Mouse (Mus musculus) liver, adult 2 months (tissue): ENCODE data around the gene Chd3. TPM values are rescaled to one million over a fixed set of nuclear protein-coding genes. Genes with fewer than 3 reads are reported as not detected.

Experiments used
- DNase-seq: peaks from one replicate; pipeline ENCODE4 v3.0.0-alpha.2; 2011; ENCODE audit warnings: low read depth, low spot score; ENCODE audit errors: extremely low read depth
- H3K27ac ChIP-seq: fragments of 200-500 bp; replicated peaks from 2 replicates; pipeline ENCODE4 v1.5.1; 2012; ENCODE audit warnings: low read depth, mild to moderate bottlenecking, control low read depth, inconsistent platforms, low read length; ENCODE audit not compliant: insufficient read depth
- H3K27me3 ChIP-seq: fragments of 200-500 bp; 2 replicates; pipeline ENCODE4 v1.6.1; 2012; ENCODE audit warnings: mild to moderate bottlenecking, moderate library complexity, low read length, inconsistent platforms; ENCODE audit not compliant: control insufficient read depth, insufficient read depth
- H3K36me3 ChIP-seq: fragments of 200-500 bp; 2 replicates; pipeline ENCODE4 v1.6.1; 2012; ENCODE audit warnings: low read length, inconsistent platforms; ENCODE audit not compliant: control insufficient read depth, insufficient read depth
- H3K4me1 ChIP-seq: fragments of 200-500 bp; 2 replicates; pipeline ENCODE4 v1.6.1; 2011; ENCODE audit warnings: low read length; ENCODE audit not compliant: control insufficient read depth, insufficient read depth
- H3K4me3 ChIP-seq: fragments of 200-500 bp; 2 replicates; pipeline ENCODE4 v1.5.1; 2011; ENCODE audit warnings: low read depth, mild to moderate bottlenecking, control low read depth, low read length, moderate library complexity; ENCODE audit not compliant: insufficient read depth
- H3K79me2 ChIP-seq: fragments of 200-500 bp; 2 replicates; pipeline ENCODE4 v1.6.1; 2012; ENCODE audit warnings: inconsistent platforms, mild to moderate bottlenecking, low read length, moderate library complexity; ENCODE audit not compliant: control insufficient read depth, insufficient read depth
- H3K9ac ChIP-seq: fragments of 200-500 bp; 2 replicates; pipeline ENCODE4 v1.6.1; 2012; ENCODE audit warnings: low read depth, mild to moderate bottlenecking, control low read depth, inconsistent platforms, low read length
- CTCF ChIP-seq: fragments of 200-500 bp; IDR thresholded peaks from 2 replicates; pipeline ENCODE4 v1.5.1; 2011; ENCODE audit warnings: low read depth, low read length, control low read depth
- POLR2A ChIP-seq: fragments of 200-500 bp; IDR thresholded peaks from 2 replicates; pipeline ENCODE4 v1.6.1; 2011; ENCODE audit warnings: low read length, control low read depth; ENCODE audit not compliant: insufficient read depth; ENCODE audit errors: extremely low read depth
- WGBS: fragments of 180-500 bp; shearing (Covaris S2); methylation state at CpG from one replicate; pipeline ENCODE4 v1.1.7; 2018; 5-methylcytosine and 5-hydroxymethylcytosine counted together
- polyA plus RNA-seq: library from polyadenylated mRNA; depleted of rRNA; stranded (reverse); fragments of >200 nt; gene quantifications from 2 replicates; pipeline ENCODE4 v1.2.3, GENCODE M21; 2012
- total RNA-seq: library from RNA; depleted of rRNA; stranded (reverse); fragments of >200 nt; gene quantifications from 2 replicates; pipeline ENCODE4 v1.2.3, GENCODE M21; 2014

Gene Chd3
- total and polyA plus RNA-seq, 2 experiments, result 57.5 to 80.2 TPM

- H3K27ac ChIP-seq, result peak overlapping the region; percentile 25
Observed at GRCm38 (mm10) chr11:69407724-69408004, 38.5 kb upstream of the Chd3 start.

GRCm38 (mm10) chr11:69406867-69407723 is 37.9 kb upstream of the Chd3 start:
- TF ChIP-seq POLR2A (no peak), CTCF (no peak)
- Histone ChIP-seq H3K79me2 (peaks cover 14% of the 10 kb centered on the region; the same call in 1 of the 2 replicates), H3K27ac (peak overlapping the region; percentile 25), H3K36me3 (peaks cover 4% of the 10 kb centered on the region; the same call in 1 of the 2 replicates), H3K9ac (no peak overlapping the region), H3K4me1 (peaks cover 16% of the 10 kb centered on the region), H3K27me3 (no peaks in the 10 kb centered on the region), H3K4me3 (no peak overlapping the region)
- WGBS, result 74% methylated on average over 16 of the region's 16 CpGs
- DNase-seq, result peak; percentile 70

More at GRCm38 (mm10) chr11:69407724-69408004, 38.5 kb upstream of the Chd3 start:
- peaks cover 14% of the 10 kb centered on the region; the same call in 1 of the 2 replicates for H3K79me2 ChIP-seq
- no peak overlapping the region for H3K4me3 ChIP-seq
- H3K27me3 ChIP-seq, result no peaks in the 10 kb centered on the region
- no peak for TF ChIP-seq CTCF
- TF ChIP-seq POLR2A, result no peak
- H3K9ac ChIP-seq, result no peak overlapping the region
- H3K36me3 ChIP-seq, result peaks cover 4% of the 10 kb centered on the region; the same call in 1 of the 2 replicates
- peaks cover 19% of the 10 kb centered on the region for H3K4me1 ChIP-seq
- DNase-seq, result no peak
- 84% methylated on average over 4 of the region's 4 CpGs for WGBS

GRCm38 (mm10) chr11:69406282-69406681 is 37.1 kb upstream of the Chd3 start:
- Histone ChIP-seq H3K79me2 (peaks cover 14% of the 10 kb centered on the region; the same call in 1 of the 2 replicates), H3K4me1 (peaks cover 12% of the 10 kb centered on the region), H3K36me3 (peaks cover 4% of the 10 kb centered on the region; the same call in 1 of the 2 replicates), H3K27me3 (no peaks in the 10 kb centered on the region), H3K9ac (no peak overlapping the region), H3K4me3 (no peak overlapping the region), H3K27ac (no peak overlapping the region)
- 82% methylated on average over 19 of the region's 19 CpGs for WGBS
- TF ChIP-seq POLR2A (no peak), CTCF (no peak)
- no peak for DNase-seq

GRCm38 (mm10) chr11:69405397-69406200 is 36.4 kb upstream of the Chd3 start:
- no peak for TF ChIP-seq CTCF
- no peak for TF ChIP-seq POLR2A
- Histone ChIP-seq H3K36me3 (peaks cover 7% of the 10 kb centered on the region; the same call in 1 of the 2 replicates), H3K79me2 (peaks cover 14% of the 10 kb centered on the region; the same call in 1 of the 2 replicates), H3K4me3 (no peak overlapping the region), H3K9ac (no peak overlapping the region), H3K27ac (no peak overlapping the region), H3K27me3 (no peaks in the 10 kb centered on the region), H3K4me1 (peaks cover 12% of the 10 kb centered on the region)
- no peak for DNase-seq
- WGBS, result 93% methylated on average over 24 of the region's 24 CpGs

GRCm38 (mm10) chr11:69404595-69405396 is 35.6 kb upstream of the Chd3 start:
- Histone ChIP-seq H3K27ac (no peak overlapping the region), H3K36me3 (peaks cover 10% of the 10 kb centered on the region; the same call in 1 of the 2 replicates), H3K27me3 (no peaks in the 10 kb centered on the region), H3K4me3 (no peak overlapping the region), H3K9ac (no peak overlapping the region), H3K4me1 (peaks cover 12% of the 10 kb centered on the region), H3K79me2 (peaks cover 14% of the 10 kb centered on the region; the same call in 1 of the 2 replicates)
- TF ChIP-seq CTCF (no peak), POLR2A (no peak)
- no peak for DNase-seq
- WGBS, result 94% methylated on average over 20 of the region's 24 CpGs
